Mouse (Mus musculus) limb, embryonic 13.5 days (tissue): ENCODE results near the gene Rlf. TPM values are rescaled to one million over a fixed set of nuclear protein-coding genes. Genes with fewer than 3 reads are reported as not detected.

Source experiments
- ATAC-seq: fragments of 200-750 bp; cut with Nextera tagmentation; 2 replicates; pipeline ENCODE4 v1.8.0; 2017; ENCODE audit warnings: low read depth, moderate number of reproducible peaks, moderate TSS enrichment; ENCODE audit not compliant: low FRiP score
- H3K27ac ChIP-seq: fragments of 300-500 bp; sonication (generic); 2 replicates; pipeline ENCODE4 v1.5.1; 2015; ENCODE audit warnings: inconsistent platforms, mild to moderate bottlenecking, moderate library complexity
- H3K27me3 ChIP-seq: fragments of 300-500 bp; sonication (generic); 2 replicates; pipeline ENCODE4 v1.6.1; 2015; ENCODE audit warnings: mild to moderate bottlenecking, inconsistent platforms
- H3K36me3 ChIP-seq: fragments of 300-500 bp; sonication (generic); 2 replicates; pipeline ENCODE4 v1.6.1; 2015; ENCODE audit warnings: inconsistent platforms, mild to moderate bottlenecking, moderate library complexity
- H3K4me1 ChIP-seq: fragments of 300-500 bp; sonication (generic); 2 replicates; pipeline ENCODE4 v1.6.1; 2015; ENCODE audit warnings: inconsistent platforms
- H3K4me2 ChIP-seq: fragments of 300-500 bp; sonication (generic); replicated peaks from 2 replicates; pipeline ENCODE4 v1.6.1; 2015; ENCODE audit warnings: inconsistent platforms, mild to moderate bottlenecking, moderate library complexity
- H3K4me3 ChIP-seq: fragments of 300-500 bp; sonication (generic); 2 replicates; pipeline ENCODE4 v1.5.1; 2015; ENCODE audit warnings: moderate library complexity, mild to moderate bottlenecking, inconsistent platforms
- H3K9ac ChIP-seq: fragments of 300-500 bp; sonication (generic); 2 replicates; pipeline ENCODE4 v1.6.1; 2015; ENCODE audit warnings: mild to moderate bottlenecking, inconsistent platforms
- H3K9me3 ChIP-seq: fragments of 300-500 bp; sonication (generic); 2 replicates; pipeline ENCODE4 v1.6.1; 2016; ENCODE audit warnings: inconsistent platforms
- WGBS: fragments of 180-500 bp; shearing (Covaris S2); methylation state at CpG from one replicate; pipeline ENCODE4 v1.1.7; 2015; 5-methylcytosine and 5-hydroxymethylcytosine counted together
- polyA plus RNA-seq: library from polyadenylated mRNA; unstranded; fragments of >200 nt; fragmentation: Nextera tagmentation; extraction: Ambion mirVana; gene quantifications from 2 replicates; pipeline ENCODE4 v1.2.1, GENCODE M21; 2015

Rlf gene
- 30.4 and 32.8 TPM in 2 replicates for polyA plus RNA-seq

DNA sequence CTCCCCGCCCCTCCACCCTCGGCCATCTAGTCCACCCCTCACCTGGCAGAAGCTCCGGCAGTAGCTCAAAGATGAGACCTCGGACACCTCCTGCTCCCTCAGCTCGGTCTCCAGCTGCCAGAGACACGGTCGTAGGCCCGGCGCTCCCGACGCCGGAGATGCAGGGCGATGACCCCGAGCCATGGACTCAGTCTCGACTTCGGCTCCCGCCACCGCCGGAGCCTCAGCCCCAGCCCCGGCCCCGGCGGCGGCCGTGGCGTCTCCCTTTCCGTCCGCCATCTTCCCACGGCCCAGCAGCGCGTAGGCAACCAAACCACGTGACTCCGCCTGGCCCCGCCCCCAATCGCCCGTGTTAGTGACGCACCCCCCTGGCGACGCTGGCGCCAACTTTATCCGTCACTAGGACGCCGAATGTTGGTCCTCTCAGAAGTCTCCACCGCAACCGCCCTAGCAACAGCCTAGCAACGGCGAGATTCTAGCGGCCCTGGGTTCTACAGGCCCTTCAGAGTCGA lies at the start of gene Rlf:
Gene Rlf (minus strand): TSS at position 292 of the 512 bp plus-strand sequence.
- H3K4me1 ChIP-seq: peaks cover 18% of the 10 kb centered on the region
- no peaks in the 10 kb centered on the region for H3K9me3 ChIP-seq
- under 1% methylated on average over 46 of the region's 48 CpGs for WGBS

DNA sequence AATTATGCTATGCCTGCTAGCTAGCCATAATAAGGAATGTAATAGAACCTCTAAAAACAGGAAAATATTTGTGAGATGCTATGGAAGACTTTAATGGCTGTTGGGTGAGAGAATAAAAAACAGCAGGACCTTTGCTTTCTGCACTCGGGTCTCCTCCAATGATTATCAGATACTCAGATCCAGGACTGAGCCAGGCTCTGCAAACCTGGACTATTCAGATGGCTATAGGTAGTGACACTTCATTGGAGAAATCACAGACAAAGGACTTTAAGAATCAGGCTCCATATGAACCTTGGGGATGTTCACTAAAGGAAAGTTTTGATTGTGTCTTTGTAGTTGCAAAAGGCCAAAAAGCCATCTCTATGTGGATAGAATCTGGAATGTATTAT lies 26.7 kb upstream of the Rlf start:
- Histone ChIP-seq H3K9me3 (no peaks in the 10 kb centered on the region), H3K9ac (no peak overlapping the region), H3K36me3 (no peaks in the 10 kb centered on the region), H3K4me1 (0 out of 2 replicates have a peak, but pooled peaks cover 3% of the 10 kb centered on the region), H3K27ac (no peak overlapping the region), H3K27me3 (no peaks in the 10 kb centered on the region), H3K4me3 (no peak overlapping the region), H3K4me2 (no peak overlapping the region)
- ATAC-seq: peak; percentile 15; the same call in 1 of the 2 replicates
- 92% methylated on average over 1 of the region's 1 CpGs for WGBS

More for the DNA sequence above, at the start of gene Rlf:
- peak; percentile 97 for ATAC-seq
- peak within 1 kb of the TSS; percentile 85 for H3K27ac ChIP-seq
- H3K9ac ChIP-seq: peak within 1 kb of the TSS; percentile 97
- H3K27me3 ChIP-seq: no peaks in the 10 kb centered on the region; the same call in 1 of the 2 replicates
- H3K4me3 ChIP-seq: peak within 1 kb of the TSS; percentile 97
- peak within 1 kb of the TSS; percentile 90 for H3K4me2 ChIP-seq
- H3K36me3 ChIP-seq: no peaks in the 10 kb centered on the region

DNA sequence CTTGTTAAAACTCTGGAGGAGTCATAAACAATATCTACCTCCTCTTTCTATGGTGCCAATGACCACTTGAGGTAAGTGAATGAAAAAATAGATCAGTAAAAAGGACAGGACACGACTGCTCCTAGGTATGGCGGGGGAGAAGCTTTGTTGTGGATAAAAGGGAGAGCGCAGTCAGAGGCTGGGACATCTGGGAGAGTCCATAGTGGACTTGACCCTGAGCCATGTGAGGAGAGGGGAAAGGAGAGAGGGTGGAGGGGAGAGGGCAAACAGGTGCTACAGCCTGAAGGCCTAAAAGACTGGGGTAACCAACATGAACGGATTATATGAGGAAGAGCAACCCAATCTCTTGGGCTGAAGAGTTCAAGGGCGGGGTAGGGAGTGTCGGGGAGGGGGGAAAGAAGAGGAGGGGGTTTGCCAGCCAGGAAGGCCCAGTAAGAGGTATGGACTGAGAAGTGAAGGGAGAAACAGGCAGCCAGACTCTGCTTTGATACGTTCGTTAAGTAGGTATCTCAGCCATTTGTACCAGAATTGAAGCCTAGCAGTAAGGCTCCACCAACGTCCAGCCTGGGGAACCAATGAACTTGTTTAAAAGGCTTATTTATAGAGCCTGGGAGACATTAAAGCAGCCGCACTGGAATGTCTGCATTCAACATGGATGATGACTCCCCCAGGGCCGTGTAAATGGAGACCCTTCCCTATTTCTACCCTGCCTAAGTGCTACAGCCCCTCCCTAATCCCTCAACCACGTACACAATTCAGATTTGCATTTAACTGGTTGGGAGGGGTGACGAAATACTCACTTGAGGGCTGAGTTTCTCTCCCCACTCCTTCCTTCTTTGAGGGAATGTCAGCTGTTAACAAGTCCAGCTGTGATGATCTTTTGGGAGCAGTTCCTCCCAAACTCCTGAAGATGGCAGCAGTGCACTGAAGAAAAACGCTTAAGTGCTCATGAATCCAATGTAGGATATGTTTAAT lies 26.0 kb upstream of the Rlf start:
- H3K36me3 ChIP-seq: no peaks in the 10 kb centered on the region
- H3K4me1 ChIP-seq: 0 out of 2 replicates have a peak, but pooled peaks cover 3% of the 10 kb centered on the region
- H3K9ac ChIP-seq: no peak overlapping the region
- 34% methylated on average over 14 of the region's 14 CpGs for WGBS
- no peak overlapping the region for H3K27ac ChIP-seq
- no peak overlapping the region for H3K4me3 ChIP-seq
- peak overlapping the region; percentile 21; the same call in 1 of the 2 replicates for H3K4me2 ChIP-seq
- no peaks in the 10 kb centered on the region for H3K9me3 ChIP-seq
- peak; percentile 54; the same call in 1 of the 2 replicates for ATAC-seq
- H3K27me3 ChIP-seq: no peaks in the 10 kb centered on the region

DNA sequence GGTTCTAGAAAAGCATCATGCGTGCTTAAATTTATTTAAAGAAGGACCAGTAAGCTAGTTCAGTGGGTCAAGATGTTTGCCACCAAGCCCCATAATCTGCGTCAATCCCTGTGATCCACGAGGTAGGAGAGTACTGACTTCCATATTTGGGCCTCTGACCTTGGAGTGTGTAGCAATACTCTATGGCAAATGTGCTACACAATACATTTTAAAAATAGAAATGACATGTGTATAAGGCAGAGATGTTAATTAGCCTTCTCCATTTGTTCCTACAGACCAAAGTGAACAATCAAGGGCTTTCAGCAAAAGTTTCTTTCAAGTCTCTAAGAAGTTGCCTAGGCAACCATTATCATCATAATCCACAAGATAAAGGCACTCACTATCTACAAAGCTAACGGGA lies 25.0 kb upstream of the Rlf start:
- 0 out of 2 replicates have a peak, but pooled peaks cover 3% of the 10 kb centered on the region for H3K4me1 ChIP-seq
- no peak overlapping the region for H3K27ac ChIP-seq
- no peak for ATAC-seq
- H3K4me3 ChIP-seq: no peak overlapping the region
- H3K27me3 ChIP-seq: no peaks in the 10 kb centered on the region
- WGBS: 82% methylated on average over 4 of the region's 4 CpGs
- H3K9ac ChIP-seq: no peak overlapping the region
- no peak overlapping the region for H3K4me2 ChIP-seq
- no peaks in the 10 kb centered on the region for H3K36me3 ChIP-seq
- H3K9me3 ChIP-seq: no peaks in the 10 kb centered on the region

DNA sequence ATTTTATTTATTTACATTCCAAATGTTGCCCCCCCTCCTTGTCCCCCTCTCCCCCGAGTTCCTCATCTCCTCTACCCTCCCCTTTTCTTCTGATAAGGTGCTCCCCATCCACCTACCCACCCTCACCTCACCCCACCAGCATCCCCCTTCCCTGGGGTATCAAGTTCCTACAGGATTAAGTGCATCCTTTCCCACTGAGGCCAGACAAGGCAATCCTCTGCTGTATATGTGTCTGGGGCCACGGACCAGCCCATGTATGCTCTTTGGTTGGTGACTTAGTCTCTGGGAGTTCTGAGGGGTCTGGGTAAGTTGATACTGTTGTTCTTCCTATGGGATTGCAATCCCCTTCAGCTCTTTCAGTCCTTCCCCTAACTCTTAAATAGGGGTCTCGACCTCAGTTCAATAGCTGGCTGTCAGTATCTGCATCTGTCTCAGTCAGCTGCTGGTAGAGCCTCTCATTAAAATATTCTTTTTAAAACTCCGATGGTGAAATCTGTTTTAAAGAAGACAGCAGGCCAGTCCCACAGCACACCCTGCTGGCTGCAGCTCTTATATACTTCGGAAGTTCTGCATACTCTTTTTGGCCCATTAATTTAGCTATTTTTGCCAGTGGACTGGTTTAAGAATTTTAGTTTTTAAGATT lies 17.0 kb upstream of the Rlf start:
- H3K4me1 ChIP-seq: 0 out of 2 replicates have a peak, but pooled peaks cover 3% of the 10 kb centered on the region
- WGBS: 10% methylated on average over 5 of the region's 5 CpGs
- no peak overlapping the region for H3K27ac ChIP-seq
- H3K9me3 ChIP-seq: no peaks in the 10 kb centered on the region
- no peak for ATAC-seq
- no peaks in the 10 kb centered on the region for H3K36me3 ChIP-seq
- no peak overlapping the region for H3K4me3 ChIP-seq
- H3K4me2 ChIP-seq: no peak overlapping the region
- H3K9ac ChIP-seq: no peak overlapping the region
- peaks cover 8% of the 10 kb centered on the region for H3K27me3 ChIP-seq

DNA sequence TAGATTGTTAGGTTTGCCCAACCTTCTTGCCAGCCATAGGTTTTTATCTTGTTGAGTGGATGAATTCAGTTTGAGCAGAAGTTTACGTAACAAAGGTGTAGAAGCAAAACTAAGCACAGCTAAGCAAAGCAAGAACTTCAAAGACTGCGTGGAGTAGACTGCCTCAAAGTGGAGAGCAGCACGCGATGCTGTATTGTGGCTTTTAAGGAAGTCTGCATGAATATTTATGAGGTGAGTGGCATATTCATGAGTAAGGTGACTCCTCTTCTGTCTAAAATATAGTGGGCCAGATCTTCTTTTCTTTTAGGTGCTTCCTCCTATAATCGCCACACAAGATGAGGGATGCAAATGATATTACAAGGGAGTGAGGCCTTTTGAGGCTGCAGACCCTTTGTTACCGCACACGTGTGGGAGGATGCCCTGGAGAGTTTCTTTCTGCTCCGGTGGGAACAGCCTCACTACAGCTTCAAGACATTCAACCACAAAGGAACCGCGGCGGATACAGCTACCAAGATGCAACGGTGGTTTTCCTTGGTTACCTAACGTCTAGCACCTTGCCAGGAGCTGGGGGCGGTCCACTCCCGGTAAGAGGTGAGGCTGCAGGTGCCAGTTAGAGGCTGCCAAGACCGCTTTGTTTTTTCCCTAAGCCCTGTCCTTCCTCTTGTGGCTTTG lies 16.2 kb upstream of the Rlf start:
- no peak for ATAC-seq
- Histone ChIP-seq H3K27ac (no peak overlapping the region), H3K36me3 (no peaks in the 10 kb centered on the region), H3K4me1 (0 out of 2 replicates have a peak, but pooled peaks cover 3% of the 10 kb centered on the region), H3K9ac (no peak overlapping the region), H3K4me3 (no peak overlapping the region), H3K9me3 (0 out of 2 replicates have a peak, but pooled peaks cover 3% of the 10 kb centered on the region), H3K4me2 (peak overlapping the region; percentile 43), H3K27me3 (peaks cover 8% of the 10 kb centered on the region)
- 7% methylated on average over 16 of the region's 16 CpGs for whole genome bisulfite sequencing

DNA sequence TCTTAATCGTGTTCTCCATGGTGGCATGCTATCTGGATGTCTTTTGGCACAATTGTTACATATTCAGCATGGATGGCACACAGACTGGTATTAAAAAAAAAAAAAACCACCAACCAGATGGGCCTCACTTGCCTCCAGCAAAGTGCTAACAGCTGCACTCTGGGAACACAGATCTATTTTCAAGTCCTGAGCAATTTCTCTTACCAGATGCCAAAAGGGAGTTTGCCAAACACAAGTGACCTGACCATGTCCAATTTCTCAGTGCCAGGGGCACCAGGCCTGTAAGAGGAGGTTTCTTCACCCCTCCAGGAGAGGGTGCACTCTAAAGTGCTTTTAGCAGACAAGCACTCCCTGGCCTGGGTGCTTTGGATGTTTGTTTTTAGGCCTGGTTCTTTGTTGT lies 12.2 kb upstream of the Rlf start:
- H3K4me2 ChIP-seq: no peak overlapping the region
- H3K4me1 ChIP-seq: 0 out of 2 replicates have a peak, but pooled peaks cover 3% of the 10 kb centered on the region
- 63% methylated on average over 1 of the region's 1 CpGs for WGBS
- 0 out of 2 replicates have a peak, but pooled peaks cover 6% of the 10 kb centered on the region for H3K9me3 ChIP-seq
- H3K27me3 ChIP-seq: peaks cover 8% of the 10 kb centered on the region
- H3K36me3 ChIP-seq: no peaks in the 10 kb centered on the region
- H3K4me3 ChIP-seq: no peak overlapping the region
- no peak for ATAC-seq
- H3K27ac ChIP-seq: no peak overlapping the region
- no peak overlapping the region for H3K9ac ChIP-seq

DNA sequence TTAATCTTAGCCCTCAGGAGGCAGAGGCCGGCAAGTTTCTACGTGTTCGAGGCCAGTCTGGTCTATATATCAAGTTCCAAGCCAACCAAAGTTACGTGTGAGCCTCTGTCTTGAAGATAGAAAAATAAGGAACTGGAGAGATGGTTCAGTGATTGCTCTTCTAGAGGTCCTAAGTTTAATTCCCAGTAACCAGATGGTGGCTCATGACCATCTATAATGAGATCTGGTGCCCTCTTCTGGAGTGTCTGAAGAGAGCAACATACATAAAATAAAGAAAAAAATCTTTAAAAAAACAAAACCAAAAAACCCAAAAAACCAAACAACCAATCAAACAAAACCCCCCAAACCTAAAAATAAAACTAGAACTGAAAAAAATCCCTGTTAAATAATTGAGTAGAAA lies 10.3 kb upstream of the Rlf start:
- no peaks in the 10 kb centered on the region for H3K36me3 ChIP-seq
- 0 out of 2 replicates have a peak, but pooled peaks cover 6% of the 10 kb centered on the region for H3K9me3 ChIP-seq
- H3K4me1 ChIP-seq: no peaks in the 10 kb centered on the region
- no peak for ATAC-seq
- H3K4me3 ChIP-seq: no peak overlapping the region
- H3K9ac ChIP-seq: no peak overlapping the region
- no peak overlapping the region for H3K4me2 ChIP-seq
- no peaks in the 10 kb centered on the region for H3K27me3 ChIP-seq
- no peak overlapping the region for H3K27ac ChIP-seq
- WGBS: 89% methylated on average over 4 of the region's 4 CpGs

DNA sequence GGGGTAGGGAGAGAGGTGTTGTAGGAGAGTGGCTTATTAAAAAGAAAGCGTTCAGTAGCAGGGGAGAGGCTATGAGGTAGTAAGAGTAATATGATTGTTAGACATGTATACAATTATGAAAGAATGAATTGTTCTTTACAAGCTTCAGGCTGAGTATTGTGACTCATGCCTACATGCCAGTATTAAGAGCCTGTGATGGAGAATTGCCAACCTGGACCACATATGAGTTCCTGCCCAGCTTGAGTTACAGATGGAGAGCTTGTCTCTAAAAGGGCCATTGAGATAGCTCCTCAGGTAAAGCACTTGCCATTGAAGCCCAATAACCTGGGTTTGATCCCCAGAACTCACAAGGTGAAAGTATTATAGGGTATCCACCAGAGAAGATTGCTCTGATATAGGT lies 8.3 kb upstream of the Rlf start:
- H3K36me3 ChIP-seq: no peaks in the 10 kb centered on the region
- no peaks in the 10 kb centered on the region for H3K4me1 ChIP-seq
- ATAC-seq: no peak
- no peaks in the 10 kb centered on the region for H3K27me3 ChIP-seq
- H3K4me3 ChIP-seq: no peak overlapping the region
- H3K9me3 ChIP-seq: 0 out of 2 replicates have a peak, but pooled peaks cover 6% of the 10 kb centered on the region
- H3K9ac ChIP-seq: no peak overlapping the region
- no peak overlapping the region for H3K27ac ChIP-seq
- no peak overlapping the region for H3K4me2 ChIP-seq
- 74% methylated on average over 1 of the region's 1 CpGs for WGBS

DNA sequence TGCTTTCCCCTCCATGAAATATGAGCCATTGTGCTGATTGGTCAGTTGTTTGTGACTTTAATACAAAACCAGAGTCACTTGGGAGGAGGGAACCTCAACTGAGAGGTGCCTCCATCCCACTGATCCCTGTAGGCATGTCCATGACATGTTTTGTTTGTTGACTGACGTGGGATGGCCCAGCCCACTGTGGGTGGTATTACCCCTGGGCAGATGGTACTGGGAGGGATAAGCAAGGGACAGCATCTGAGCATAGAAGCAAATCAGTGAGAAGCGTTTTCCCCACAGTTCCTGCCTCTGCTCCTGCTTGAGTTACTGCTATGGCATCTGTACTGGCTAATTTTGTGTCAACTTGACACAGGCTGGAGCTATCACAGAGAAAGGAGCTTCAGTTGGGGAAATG lies 1.3 kb upstream of the Rlf start:
- Histone ChIP-seq H3K4me3 (no peak overlapping the region), H3K27me3 (no peaks in the 10 kb centered on the region; the same call in 1 of the 2 replicates), H3K9me3 (no peaks in the 10 kb centered on the region), H3K36me3 (no peaks in the 10 kb centered on the region), H3K4me2 (no peak overlapping the region), H3K27ac (no peak overlapping the region), H3K9ac (no peak overlapping the region), H3K4me1 (peaks cover 18% of the 10 kb centered on the region)
- ATAC-seq: no peak
- WGBS: 65% methylated on average over 2 of the region's 2 CpGs

DNA sequence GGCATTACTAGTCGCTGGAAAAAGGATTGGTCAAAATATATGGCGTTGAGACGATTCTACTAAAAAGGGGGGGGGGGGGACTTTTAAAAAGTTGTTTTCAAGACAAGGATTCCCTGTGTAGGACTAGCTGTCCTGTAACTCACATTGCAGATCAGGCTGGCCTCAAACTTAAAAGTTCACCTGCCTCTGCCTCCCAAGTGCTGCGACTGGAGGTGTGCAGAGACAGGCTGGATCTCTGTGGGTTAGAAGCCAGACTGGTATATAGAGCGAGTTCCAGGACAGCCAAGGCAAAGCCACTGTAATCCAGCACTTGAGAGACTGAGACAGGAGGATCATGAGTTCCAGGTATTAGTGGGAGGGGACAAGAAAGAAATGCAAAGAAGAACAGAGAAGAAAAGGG lies 605 bp upstream of the Rlf start:
- Histone ChIP-seq H3K4me2 (peak overlapping the region; percentile 62), H3K9me3 (no peaks in the 10 kb centered on the region), H3K4me1 (peaks cover 18% of the 10 kb centered on the region), H3K9ac (peak overlapping the region; percentile 68), H3K27me3 (no peaks in the 10 kb centered on the region; the same call in 1 of the 2 replicates), H3K27ac (no peak overlapping the region), H3K4me3 (peak overlapping the region; percentile 97), H3K36me3 (no peaks in the 10 kb centered on the region)
- 28% methylated on average over 5 of the region's 5 CpGs for WGBS
- ATAC-seq: peak; percentile 13; the same call in 1 of the 2 replicates
